Mouse (Mus musculus): ENCODE results near the gene Nsun4.

The Nsun4 gene

GRCm38 (mm10) chr4:116047681-116048080, 6.0 kb downstream of the Nsun4 start:
- no peak for DNase-seq (ENCODE audit: low read depth, low spot score)

- no peak for DNase-seq (ENCODE audit: low read depth, low spot score)
Observed at GRCm38 (mm10) chr4:116046604-116047003, 7.1 kb downstream of the Nsun4 start.

GRCm38 (mm10) chr4:116042186-116042585, 11.5 kb downstream of the Nsun4 start:
- DNase-seq (ENCODE audit: low read depth, low spot score) = no peak

GRCm38 (mm10) chr4:116040466-116040865, 13.2 kb downstream of the Nsun4 start:
- DNase-seq (ENCODE audit: low read depth, low spot score) = no peak

GRCm38 (mm10) chr4:116033374-116033773, 20.3 kb downstream of the Nsun4 start:
- no peak for DNase-seq (ENCODE audit: low read depth, low spot score)

GRCm38 (mm10) chr4:116032906-116033305, 20.8 kb downstream of the Nsun4 start:
- no peak for DNase-seq (ENCODE audit: low read depth, low spot score)

- DNase-seq (ENCODE audit: low read depth, low spot score) = no peak
Observed at GRCm38 (mm10) chr4:116017902-116018746, 35.6 kb downstream of the Nsun4 start, which contains the start of gene Faah. Gene Faah, minus strand, starts transcription at chr4:116017926.

- peak; percentile 34 for DNase-seq (ENCODE audit: low read depth, low spot score)
Observed at GRCm38 (mm10) chr4:116017300-116017901, 36.3 kb downstream of the Nsun4 start.

GRCm38 (mm10) chr4:116016862-116017299, 36.8 kb downstream of the Nsun4 start:
- no peak for DNase-seq (ENCODE audit: low read depth, low spot score)

GRCm38 (mm10) chr4:116016396-116016795, 37.3 kb downstream of the Nsun4 start:
- DNase-seq (ENCODE audit: low read depth, low spot score) = no peak

GRCm38 (mm10) chr4:116015996-116016395, 37.7 kb downstream of the Nsun4 start:
- DNase-seq (ENCODE audit: low read depth, low spot score) = no peak

GRCm38 (mm10) chr4:116015502-116015901, 38.2 kb downstream of the Nsun4 start:
- DNase-seq (ENCODE audit: low read depth, low spot score) = no peak

- DNase-seq (ENCODE audit: low read depth, low spot score) = no peak
Observed at GRCm38 (mm10) chr4:116010186-116010585, 43.5 kb downstream of the Nsun4 start.

- DNase-seq (ENCODE audit: low read depth, low spot score) = no peak
Observed at GRCm38 (mm10) chr4:116001206-116001605, 52.5 kb downstream of the Nsun4 start.

GRCm38 (mm10) chr4:116000671-116001070, 53.0 kb downstream of the Nsun4 start:
- no peak for DNase-seq (ENCODE audit: low read depth, low spot score)

GRCm38 (mm10) chr4:115996729-115997128, 56.9 kb downstream of the Nsun4 start:
- DNase-seq (ENCODE audit: low read depth, low spot score) = no peak

- DNase-seq (ENCODE audit: low read depth, low spot score) = no peak
Observed at GRCm38 (mm10) chr4:115995376-115995730, 58.3 kb downstream of the Nsun4 start.

GRCm38 (mm10) chr4:115994662-115995375, 58.9 kb downstream of the Nsun4 start:
- DNase-seq (ENCODE audit: low read depth, low spot score) = no peak

- no peak for DNase-seq (ENCODE audit: low read depth, low spot score)
Observed at GRCm38 (mm10) chr4:115989382-115989781, 64.3 kb downstream of the Nsun4 start.

GRCm38 (mm10) chr4:115987858-115988530, 65.7 kb downstream of the Nsun4 start:
- DNase-seq (ENCODE audit: low read depth, low spot score) = no peak

GRCm38 (mm10) chr4:115987436-115987835, 66.2 kb downstream of the Nsun4 start:
- no peak for DNase-seq (ENCODE audit: low read depth, low spot score)

GRCm38 (mm10) chr4:115984967-115985366, 68.7 kb downstream of the Nsun4 start:
- no peak for DNase-seq (ENCODE audit: low read depth, low spot score)

Measured in brain, embryonic 18.5 days (tissue).